Mouse (Mus musculus) brain, embryonic 14.5 days (tissue): ENCODE measurements around the gene Olfr356. TPM values are rescaled to one million over a fixed set of nuclear protein-coding genes. Genes with fewer than 3 reads are reported as not detected.

ENCODE experiments used
- DNase-seq: peaks from one replicate; pipeline ENCODE4 v3.0.0-alpha.2; 2011; ENCODE audit warnings: low read depth
- CTCF ChIP-seq: fragments of 200-500 bp; IDR thresholded peaks from 2 replicates; pipeline ENCODE4 v1.5.1; 2012; ENCODE audit warnings: inconsistent platforms, mild to moderate bottlenecking, moderate library complexity, borderline replicate concordance; ENCODE audit not compliant: insufficient read depth, insufficient read length; ENCODE audit errors: extremely low read depth
- POLR2A ChIP-seq: fragments of 200-500 bp; IDR thresholded peaks from 2 replicates; pipeline ENCODE4 v1.6.1; 2012; ENCODE audit warnings: mild to moderate bottlenecking, inconsistent platforms, borderline replicate concordance; ENCODE audit not compliant: poor library complexity, insufficient read depth, insufficient read length, severe bottlenecking; ENCODE audit errors: extremely low read depth
- polyA plus RNA-seq: library from polyadenylated mRNA; depleted of rRNA; stranded (reverse); fragments of >200 nt; gene quantifications from 2 replicates; pipeline ENCODE4 v1.2.3, GENCODE M21; 2012; rRNA removed

Olfr356 gene
- polyA plus RNA-seq = not detected in 2 replicates

- TF ChIP-seq CTCF = no peak
- TF ChIP-seq POLR2A = no peak
- DNase-seq = no peak
Observed at GRCm38 (mm10) chr2:36936821-36937220, at the start of gene Olfr356. TSS of gene Olfr356 (plus strand) at chr2:36937121.

- TF ChIP-seq POLR2A (no peak), CTCF (no peak)
- DNase-seq = no peak
Observed at GRCm38 (mm10) chr2:36892836-36893235, 44.1 kb upstream of the Olfr356 start, which contains the start of gene Olfr353. TSS of gene Olfr353 (minus strand) at chr2:36892936.

GRCm38 (mm10) chr2:36897114-36897513, 39.8 kb upstream of the Olfr356 start:
- no peak for DNase-seq
- no peak for TF ChIP-seq POLR2A
- no peak for TF ChIP-seq CTCF

- no peak for TF ChIP-seq POLR2A
- no peak for TF ChIP-seq CTCF
- no peak for DNase-seq
Observed at GRCm38 (mm10) chr2:36905380-36905779, 31.5 kb upstream of the Olfr356 start, which contains the start of gene Olfr354. TSS of gene Olfr354 (plus strand) at chr2:36905680.

GRCm38 (mm10) chr2:36928797-36929196, 8.1 kb upstream of the Olfr356 start, which contains the start of gene Olfr355:
TSS of gene Olfr355 (minus strand) at chr2:36928897.
- no peak for TF ChIP-seq CTCF
- TF ChIP-seq POLR2A = no peak
- DNase-seq = no peak

Other genes starting within 250 kb of the Olfr356 start
- gene Olfr347, start 205.2 kb upstream of the Olfr356 start, polyA plus RNA-seq = not detected in 2 replicates
- not detected in 2 replicates for gene Olfr348, start 152.8 kb upstream of the Olfr356 start, polyA plus RNA-seq
- gene Olfr50, start 146.6 kb upstream of the Olfr356 start, polyA plus RNA-seq = not detected in 2 replicates
- not detected in 2 replicates for gene Olfr3, start 120.1 kb upstream of the Olfr356 start, polyA plus RNA-seq
- gene Olfr350, start 90.8 kb upstream of the Olfr356 start, polyA plus RNA-seq = not detected in 2 replicates
- not detected in 2 replicates for gene Olfr351, start 74.5 kb upstream of the Olfr356 start, polyA plus RNA-seq
- not detected in 2 replicates for gene Olfr352, start 68.7 kb upstream of the Olfr356 start, polyA plus RNA-seq
- gene Olfr353, start 44.2 kb upstream of the Olfr356 start, polyA plus RNA-seq = not detected in 2 replicates
- gene Olfr354, start 31.4 kb upstream of the Olfr356 start, polyA plus RNA-seq = not detected in 2 replicates
- gene Olfr355, start 8.2 kb upstream of the Olfr356 start, polyA plus RNA-seq = not detected in 2 replicates
- not detected in 2 replicates for gene Olfr357, start 56.7 kb downstream of the Olfr356 start, polyA plus RNA-seq
- gene Olfr358, start 72.2 kb downstream of the Olfr356 start, polyA plus RNA-seq = not detected in 2 replicates
- not detected in 2 replicates for gene Olfr360, start 128.6 kb downstream of the Olfr356 start, polyA plus RNA-seq
- not detected in 2 replicates for gene Olfr361, start 152.2 kb downstream of the Olfr356 start, polyA plus RNA-seq
- gene Olfr362, start 180.8 kb downstream of the Olfr356 start, polyA plus RNA-seq = not detected in 2 replicates
- gene Olfr364-ps1, start 202.2 kb downstream of the Olfr356 start, polyA plus RNA-seq = not detected in 2 replicates